9 mouse cellular contexts compared by ENCODE assay signal in the genomic region with DNA sequence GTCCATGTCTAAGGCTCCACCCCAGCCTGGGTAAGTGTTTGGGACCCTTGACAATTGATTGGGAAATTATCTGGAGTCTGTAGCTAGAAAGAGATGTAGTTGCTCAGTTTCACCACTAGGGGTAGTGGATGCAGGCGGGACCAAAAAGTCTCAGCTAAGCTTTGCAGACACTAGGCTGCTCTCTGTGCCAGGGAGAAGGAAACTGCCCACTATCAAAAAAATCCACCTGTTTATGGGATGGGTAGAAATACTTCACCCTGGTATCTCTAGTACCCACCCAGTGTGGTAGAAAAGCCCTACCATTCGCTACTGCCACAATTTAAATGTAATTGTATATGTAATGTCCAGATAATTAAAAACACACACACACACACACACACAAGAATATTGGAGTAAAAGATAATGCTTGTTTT. TPM values are rescaled to one million over a fixed set of nuclear protein-coding genes. Genes with fewer than 3 reads are reported as not detected.
DNase-seq lines count a peak whose midpoint lies in the region; ATAC-seq and TF ChIP-seq lines count a peak whose summit lies in the region.
"Had no signal": no experiment of that assay in that cellular context is flagged by ENCODE, and none has a peak within 500 bp of the region (broad histone marks: within the 10 kb centered on the region; RNA-seq: fewer than 3 reads in every experiment).

No protein-coding gene starts in this region.

- H3K36me3 ChIP-seq in lung, embryonic 14.5 days (ENCODE audit: insufficient read depth), result no peaks in the 10 kb centered on the region
- H3K36me3 ChIP-seq in midbrain, embryonic 14.5 days (ENCODE audit: control insufficient read depth, insufficient read depth, low read length), result no peaks in the 10 kb centered on the region
- H3K36me3 ChIP-seq: heart, embryonic 15.5 days had no signal

- H3K4me1 ChIP-seq in lung, embryonic 14.5 days (ENCODE audit: insufficient read depth), result peaks cover 22% of the 10 kb centered on the region; the same call in 1 of the 2 replicates
- H3K4me1 ChIP-seq in midbrain, embryonic 14.5 days (ENCODE audit: control insufficient read depth, insufficient read depth, low read length), result no peaks in the 10 kb centered on the region

- ATAC-seq in lung, embryonic 14.5 days (ENCODE audit: insufficient read depth), result no peak
- ATAC-seq in erythroid progenitor cell, adult 5-6 weeks (replicated peaks; ENCODE audit: low FRiP score, poor library complexity, severe bottlenecking), result peak; percentile 75
- no peak for ATAC-seq in midbrain, embryonic 14.5 days (ENCODE audit: low FRiP score, low TSS enrichment)

- H3K4me2 ChIP-seq in lung, embryonic 14.5 days, result no peak overlapping the region
- no peak overlapping the region for H3K4me2 ChIP-seq in midbrain, embryonic 14.5 days (ENCODE audit: low read length)
- H3K4me2 ChIP-seq: heart, embryonic 15.5 days had no signal

- no peak overlapping the region for H3K4me3 ChIP-seq in lung, embryonic 14.5 days (ENCODE audit: low read depth, low read length)
- no peak overlapping the region for H3K4me3 ChIP-seq in midbrain, embryonic 14.5 days (replicated peaks; ENCODE audit: low read depth, low read length)
- H3K4me3 ChIP-seq: heart, embryonic 15.5 days had no signal

- peak; percentile 83 for TF ChIP-seq CTCF in lung, embryonic 14.5 days (IDR thresholded peaks at IDR 0.05; ENCODE audit: low read depth)

- peak; percentile 61 for DNase-seq in lung, embryonic 14.5 days
- no peak for DNase-seq in lung, postnatal 10 days
- peak; percentile 50 for DNase-seq in adipocyte (ENCODE audit: low spot score)
- peak; percentile 68 for DNase-seq in midbrain, embryonic 14.5 days
- no peak for DNase-seq in kidney, postnatal 14 days
- DNase-seq in Muller cell, postnatal 12 days (ENCODE audit: inconsistent ontology term), result no peak
- DNase-seq in right cerebral cortex, postnatal 14 days, result no peak

- H3K27me3 ChIP-seq in lung, embryonic 14.5 days (ENCODE audit: insufficient read depth, low read length), result no peaks in the 10 kb centered on the region
- no peaks in the 10 kb centered on the region for H3K27me3 ChIP-seq in midbrain, embryonic 14.5 days (ENCODE audit: control insufficient read depth, insufficient read depth, low read length)
- H3K27me3 ChIP-seq: heart, embryonic 15.5 days had no signal

- WGBS in lung, embryonic 14.5 days, result 31% methylated on average over 2 of the region's 2 CpGs
- 33% methylated on average over 2 of the region's 2 CpGs for WGBS in midbrain, embryonic 14.5 days

- no peak overlapping the region for H3K9ac ChIP-seq in lung, embryonic 14.5 days
- no peak overlapping the region for H3K9ac ChIP-seq in midbrain, embryonic 14.5 days (replicated peaks; ENCODE audit: low read length)
- H3K9ac ChIP-seq: heart, embryonic 15.5 days had no signal

- no peaks in the 10 kb centered on the region for H3K9me3 ChIP-seq in lung, embryonic 14.5 days (ENCODE audit: low read depth, low read length)
- no peaks in the 10 kb centered on the region for H3K9me3 ChIP-seq in midbrain, embryonic 14.5 days (ENCODE audit: control insufficient read depth, low read length)
- H3K9me3 ChIP-seq: heart, embryonic 15.5 days had no signal

- H3K27ac ChIP-seq in lung, embryonic 14.5 days (ENCODE audit: low read depth), result no peak overlapping the region
- no peak overlapping the region for H3K27ac ChIP-seq in midbrain, embryonic 14.5 days (replicated peaks; ENCODE audit: low read depth, low read length)
- H3K27ac ChIP-seq: heart, embryonic 15.5 days had no signal

RNA-seq across cellular contexts. Expression of a gene that starts 17.4 kb away (rescaled TPM):
- polyA plus RNA-seq in lung, embryonic 14.5 days (2014; fragmentation: Nextera tagmentation; extraction: Ambion mirVana), result not detected in 2 replicates
- 0.84 TPM in 1 of 2 replicates, not detected in the other for total RNA-seq in erythroid progenitor cell, adult 5-6 weeks (2015; ENCODE audit: low replicate concordance)
- total RNA-seq in erythroid progenitor cell, adult 5-6 weeks (2017; ENCODE audit: low replicate concordance), result not detected in 2 replicates
- not detected in 2 replicates for polyA plus RNA-seq in midbrain, embryonic 14.5 days (2014; fragmentation: Nextera tagmentation; extraction: Ambion mirVana)
- polyA plus RNA-seq: heart, embryonic 15.5 days had no signal

RNA-seq across cellular contexts. Expression of a gene that starts 22.5 kb away (rescaled TPM):
- polyA plus RNA-seq in lung, embryonic 14.5 days (2014; fragmentation: Nextera tagmentation; extraction: Ambion mirVana), result 4.0 and 4.4 TPM in 2 replicates
- 700 and 745 TPM in 2 replicates for total RNA-seq in erythroid progenitor cell, adult 5-6 weeks (2015; ENCODE audit: low replicate concordance)
- total RNA-seq in erythroid progenitor cell, adult 5-6 weeks (2017; ENCODE audit: low replicate concordance), result 1,033 and 1,282 TPM in 2 replicates
- polyA plus RNA-seq in midbrain, embryonic 14.5 days (2014; fragmentation: Nextera tagmentation; extraction: Ambion mirVana), result 0.22 and 1.3 TPM in 2 replicates

Comparison
In these comparisons a context has a peak if more than half of its experiments do, and no peak if none do; other contexts are left out.
1. DNase-seq: peak in lung, embryonic 14.5 days (single experiment), adipocyte (single experiment) and midbrain, embryonic 14.5 days (single experiment); none in lung, postnatal 10 days (single experiment), kidney, postnatal 14 days (single experiment), Muller cell, postnatal 12 days (single experiment) and right cerebral cortex, postnatal 14 days (single experiment).